Mouse (Mus musculus) WW6 (cell line): Measurements from ENCODE around the gene Vmn2r2.

Source experiments
- DNase-seq: peaks from one replicate; pipeline ENCODE4 v3.0.0-alpha.2; 2013; ENCODE audit warnings: low read depth, low spot score

The Vmn2r2 gene

DNA sequence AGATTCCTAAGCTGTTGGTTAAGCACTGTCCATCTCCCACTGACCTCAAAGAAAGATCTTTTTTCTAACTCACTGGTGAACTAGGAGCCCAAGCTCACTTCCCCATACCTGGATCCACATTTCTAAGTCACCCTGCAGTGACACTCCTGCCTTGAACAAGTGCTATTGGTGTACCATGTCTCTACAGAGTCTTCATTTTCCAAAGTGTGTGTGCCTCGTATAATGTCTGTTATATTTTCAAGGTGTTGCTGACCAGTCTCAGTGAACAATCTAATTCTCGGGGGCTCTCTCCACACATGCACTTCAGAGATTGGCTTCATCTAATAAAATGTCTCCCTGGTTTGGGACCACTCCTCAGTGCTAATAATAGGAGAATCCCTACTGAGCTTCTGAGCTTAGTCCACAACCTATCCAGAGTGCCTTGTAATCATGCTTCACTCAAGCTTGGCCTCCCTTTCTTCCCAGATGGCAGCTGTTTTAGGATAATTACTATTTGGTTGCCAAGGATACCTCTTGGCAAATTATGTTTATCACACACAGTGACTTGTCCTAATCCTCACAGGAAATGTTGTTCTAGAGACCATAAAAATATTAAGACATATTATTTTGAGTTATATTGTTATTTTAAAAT is at the start of gene Vmn2r2:
TSS of gene Vmn2r2 (minus strand) at position 51 of the 631 bp plus-strand sequence.
- DNase-seq = no peak

DNA sequence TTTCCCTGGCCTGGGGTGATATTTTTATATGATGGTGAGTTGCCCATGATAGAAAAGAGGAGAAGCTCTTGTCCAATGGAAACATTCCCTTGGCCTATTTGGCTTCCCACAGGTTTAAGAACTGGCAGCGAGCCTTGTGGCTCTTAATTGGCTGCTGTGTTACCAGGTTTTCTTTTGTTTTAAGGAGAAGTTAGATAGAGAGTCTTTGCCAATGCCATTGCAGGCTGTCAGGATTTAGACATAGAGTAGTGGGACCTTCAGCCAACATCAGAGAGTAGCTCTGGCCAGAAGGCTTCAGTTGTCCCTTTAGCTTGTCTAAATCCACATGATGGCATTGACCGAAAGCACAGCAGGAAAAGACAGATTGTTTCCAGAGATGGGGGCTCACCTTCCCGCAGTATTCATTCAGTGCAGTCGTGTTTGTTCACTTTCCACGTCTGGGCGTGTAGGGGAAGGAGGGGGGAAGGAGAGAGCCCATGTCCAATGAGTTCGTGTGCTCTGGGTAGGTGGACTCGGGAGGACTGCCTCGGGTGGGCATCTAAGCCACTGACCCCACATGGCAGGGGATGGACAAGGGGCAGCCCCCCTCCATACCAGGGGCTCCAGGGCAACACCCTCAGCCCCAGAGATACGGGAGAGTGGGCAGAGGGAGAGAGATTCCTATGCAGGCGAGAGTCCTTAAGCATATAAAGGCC is 28.2 kb downstream of the Vmn2r2 start:
- no peak for DNase-seq

DNA sequence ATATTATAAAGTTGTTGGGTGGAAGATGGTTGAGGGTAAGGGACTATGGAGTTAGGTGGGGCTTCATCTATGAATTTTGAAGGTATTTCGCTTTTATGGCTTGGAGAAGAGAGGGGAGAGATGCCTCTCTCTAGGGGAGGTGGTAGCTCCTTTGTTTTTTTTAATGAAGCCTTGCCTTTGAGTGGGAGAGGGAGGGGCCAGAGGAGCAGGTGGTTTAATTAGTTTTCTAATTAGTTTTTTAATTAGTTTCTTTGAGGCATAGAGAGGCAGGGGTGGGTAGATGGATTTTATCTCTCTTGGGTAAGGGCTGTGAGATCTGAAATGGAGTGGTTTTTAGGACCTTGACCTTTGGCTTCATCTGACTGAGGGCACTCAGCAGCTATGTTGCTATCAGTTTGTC is 29.0 kb downstream of the Vmn2r2 start:
- no peak for DNase-seq

DNA sequence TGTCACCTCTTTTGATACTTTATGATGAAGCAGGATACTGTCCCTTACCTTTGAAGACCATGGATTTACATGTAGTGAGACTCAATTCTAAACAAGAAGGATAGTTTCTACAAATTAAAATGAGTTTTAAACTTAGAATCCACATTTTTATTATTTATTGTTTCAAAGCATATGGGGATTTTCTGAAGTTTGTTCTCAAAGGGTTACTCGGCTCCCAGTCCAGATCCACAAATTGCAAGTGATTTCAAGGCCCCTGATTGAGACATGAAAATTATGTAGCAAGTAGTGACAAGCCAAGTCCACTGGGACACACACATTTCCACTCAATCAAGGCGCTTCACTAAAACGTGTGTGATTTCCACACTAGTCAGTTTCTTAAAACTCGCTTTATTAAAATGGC is 60.5 kb downstream of the Vmn2r2 start, which contains the start of gene Vmn2r1:
TSS of gene Vmn2r1 (plus strand) at position 301 of the 400 bp plus-strand sequence.
- no peak for DNase-seq
